Mouse (Mus musculus): Measurements from ENCODE around the gene Cyp2w1. TPM values are rescaled to one million over a fixed set of nuclear protein-coding genes. Genes with fewer than 3 reads are reported as not detected.

The Cyp2w1 gene
- total and polyA plus RNA-seq, 2 experiments: not detected

- H3K36me3 ChIP-seq (ENCODE audit: control insufficient read depth, insufficient read depth, low read length): peaks cover 3% of the 10 kb centered on the region; the same call in 1 of the 2 replicates
- H3K4me1 ChIP-seq (ENCODE audit: control insufficient read depth, insufficient read depth, low read length): peaks cover 32% of the 10 kb centered on the region
- TF ChIP-seq POLR2A (IDR thresholded peaks at IDR 0.05; ENCODE audit: extremely low read depth, insufficient read depth, low read length): no peak
- no peak for TF ChIP-seq CTCF (IDR thresholded peaks at IDR 0.05; ENCODE audit: low read depth, low read length)
- peaks cover 21% of the 10 kb centered on the region for H3K79me2 ChIP-seq (ENCODE audit: control insufficient read depth, insufficient read depth, low read length)
- no peak for DNase-seq (ENCODE audit: extremely low read depth, low read depth, low spot score)
- H3K27ac ChIP-seq (replicated peaks; ENCODE audit: insufficient read depth, low read depth, low read length): no peak overlapping the region
- H3K27me3 ChIP-seq (ENCODE audit: control insufficient read depth, insufficient read depth, low read length): no peaks in the 10 kb centered on the region
- H3K4me3 ChIP-seq (ENCODE audit: insufficient read depth, low read depth, low read length): no peak overlapping the region
- WGBS: 89% methylated on average over 37 of the region's 37 CpGs
- no peak overlapping the region for H3K9ac ChIP-seq (ENCODE audit: low read depth, low read length)
These were observed 40.1 kb downstream of the Cyp2w1 start for GRCm38 (mm10) chr5:139392219-139393196.

GRCm38 (mm10) chr5:139393197-139393588, 40.8 kb downstream of the Cyp2w1 start:
- Histone ChIP-seq H3K27me3 (ENCODE audit: control insufficient read depth, insufficient read depth, low read length) (no peaks in the 10 kb centered on the region), H3K9ac (ENCODE audit: low read depth, low read length) (no peak overlapping the region), H3K4me3 (ENCODE audit: insufficient read depth, low read depth, low read length) (no peak overlapping the region), H3K4me1 (ENCODE audit: control insufficient read depth, insufficient read depth, low read length) (peaks cover 29% of the 10 kb centered on the region), H3K36me3 (ENCODE audit: control insufficient read depth, insufficient read depth, low read length) (peaks cover 3% of the 10 kb centered on the region; the same call in 1 of the 2 replicates), H3K79me2 (ENCODE audit: control insufficient read depth, insufficient read depth, low read length) (peaks cover 19% of the 10 kb centered on the region), H3K27ac (replicated peaks; ENCODE audit: insufficient read depth, low read depth, low read length) (no peak overlapping the region)
- 92% methylated on average over 16 of the region's 16 CpGs for WGBS
- DNase-seq (ENCODE audit: extremely low read depth, low read depth, low spot score): no peak
- TF ChIP-seq POLR2A (IDR thresholded peaks at IDR 0.05; ENCODE audit: extremely low read depth, insufficient read depth, low read length): no peak
- no peak for TF ChIP-seq CTCF (IDR thresholded peaks at IDR 0.05; ENCODE audit: low read depth, low read length)

- Histone ChIP-seq H3K27ac (replicated peaks; ENCODE audit: insufficient read depth, low read depth, low read length) (no peak overlapping the region), H3K79me2 (ENCODE audit: control insufficient read depth, insufficient read depth, low read length) (peaks cover 16% of the 10 kb centered on the region), H3K27me3 (ENCODE audit: control insufficient read depth, insufficient read depth, low read length) (no peaks in the 10 kb centered on the region), H3K4me1 (ENCODE audit: control insufficient read depth, insufficient read depth, low read length) (peaks cover 23% of the 10 kb centered on the region), H3K36me3 (ENCODE audit: control insufficient read depth, insufficient read depth, low read length) (peaks cover 3% of the 10 kb centered on the region; the same call in 1 of the 2 replicates), H3K9ac (ENCODE audit: low read depth, low read length) (no peak overlapping the region), H3K4me3 (ENCODE audit: insufficient read depth, low read depth, low read length) (no peak overlapping the region)
- TF ChIP-seq POLR2A (IDR thresholded peaks at IDR 0.05; ENCODE audit: extremely low read depth, insufficient read depth, low read length) (no peak), CTCF (IDR thresholded peaks at IDR 0.05; ENCODE audit: low read depth, low read length) (no peak)
- no peak for DNase-seq (ENCODE audit: extremely low read depth, low read depth, low spot score)
- WGBS: 67% methylated on average over 7 of the region's 7 CpGs
These were observed 42.0 kb downstream of the Cyp2w1 start for GRCm38 (mm10) chr5:139394399-139394798.

GRCm38 (mm10) chr5:139395528-139395927, 43.1 kb downstream of the Cyp2w1 start:
- Histone ChIP-seq H3K4me1 (ENCODE audit: control insufficient read depth, insufficient read depth, low read length) (peaks cover 16% of the 10 kb centered on the region), H3K4me3 (ENCODE audit: insufficient read depth, low read depth, low read length) (no peak overlapping the region), H3K27ac (replicated peaks; ENCODE audit: insufficient read depth, low read depth, low read length) (no peak overlapping the region), H3K36me3 (ENCODE audit: control insufficient read depth, insufficient read depth, low read length) (peaks cover 3% of the 10 kb centered on the region; the same call in 1 of the 2 replicates), H3K27me3 (ENCODE audit: control insufficient read depth, insufficient read depth, low read length) (no peaks in the 10 kb centered on the region), H3K9ac (ENCODE audit: low read depth, low read length) (no peak overlapping the region), H3K79me2 (ENCODE audit: control insufficient read depth, insufficient read depth, low read length) (peaks cover 16% of the 10 kb centered on the region)
- 72% methylated on average over 4 of the region's 4 CpGs for WGBS
- no peak for DNase-seq (ENCODE audit: extremely low read depth, low read depth, low spot score)
- TF ChIP-seq POLR2A (IDR thresholded peaks at IDR 0.05; ENCODE audit: extremely low read depth, insufficient read depth, low read length) (no peak), CTCF (IDR thresholded peaks at IDR 0.05; ENCODE audit: low read depth, low read length) (no peak)

GRCm38 (mm10) chr5:139397359-139397916, 45.0 kb downstream of the Cyp2w1 start:
- Histone ChIP-seq H3K27me3 (ENCODE audit: control insufficient read depth, insufficient read depth, low read length) (no peaks in the 10 kb centered on the region), H3K79me2 (ENCODE audit: control insufficient read depth, insufficient read depth, low read length) (peaks cover 4% of the 10 kb centered on the region), H3K4me1 (ENCODE audit: control insufficient read depth, insufficient read depth, low read length) (peaks cover 11% of the 10 kb centered on the region), H3K27ac (replicated peaks; ENCODE audit: insufficient read depth, low read depth, low read length) (no peak overlapping the region), H3K9ac (ENCODE audit: low read depth, low read length) (no peak overlapping the region), H3K4me3 (ENCODE audit: insufficient read depth, low read depth, low read length) (no peak overlapping the region), H3K36me3 (ENCODE audit: control insufficient read depth, insufficient read depth, low read length) (peaks cover 1% of the 10 kb centered on the region; the same call in 1 of the 2 replicates)
- TF ChIP-seq CTCF (IDR thresholded peaks at IDR 0.05; ENCODE audit: low read depth, low read length): no peak
- no peak for TF ChIP-seq POLR2A (IDR thresholded peaks at IDR 0.05; ENCODE audit: extremely low read depth, insufficient read depth, low read length)
- WGBS: 80% methylated on average over 4 of the region's 4 CpGs
- DNase-seq (ENCODE audit: extremely low read depth, low read depth, low spot score): no peak

Measured in liver, adult 2 months (tissue).